Mouse (Mus musculus) hindbrain, embryonic 10.5 days (tissue): ENCODE measurements around the gene Serpinf1. TPM values are rescaled to one million over a fixed set of nuclear protein-coding genes. Genes with fewer than 3 reads are reported as not detected.

Experiments used
- DNase-seq: peaks from one replicate; pipeline ENCODE4 v3.0.0-alpha.2; 2017; ENCODE audit warnings: low spot score
- H3K27ac ChIP-seq: fragments of 300-500 bp; sonication (generic); 2 replicates; pipeline ENCODE4 v1.5.1; 2016; ENCODE audit warnings: mild to moderate bottlenecking, moderate library complexity
- H3K27me3 ChIP-seq: fragments of 300-500 bp; sonication (generic); 2 replicates; pipeline ENCODE4 v1.6.1; 2016; ENCODE audit warnings: mild to moderate bottlenecking; ENCODE audit not compliant: poor library complexity, insufficient read depth, severe bottlenecking
- H3K36me3 ChIP-seq: fragments of 300-500 bp; sonication (generic); 2 replicates; pipeline ENCODE4 v1.6.1; 2016; ENCODE audit warnings: mild to moderate bottlenecking, moderate library complexity
- H3K4me1 ChIP-seq: fragments of 300-500 bp; sonication (generic); replicated peaks from 2 replicates; pipeline ENCODE4 v1.6.1; 2016; ENCODE audit warnings: mild to moderate bottlenecking
- H3K4me3 ChIP-seq: fragments of 300-500 bp; sonication (generic); 2 replicates; pipeline ENCODE4 v1.5.1; 2016; ENCODE audit warnings: mild to moderate bottlenecking, moderate library complexity
- H3K9me3 ChIP-seq: fragments of 300-500 bp; sonication (generic); 2 replicates; pipeline ENCODE4 v1.6.1; 2016; ENCODE audit warnings: mild to moderate bottlenecking, moderate library complexity
- WGBS: fragments of 180-500 bp; shearing (Covaris S2); methylation state at CpG from one replicate; pipeline ENCODE4 v1.1.7; 2016; 5-methylcytosine and 5-hydroxymethylcytosine counted together
- polyA plus RNA-seq: library from polyadenylated mRNA; unstranded; fragments of >200 nt; fragmentation: Nextera tagmentation; extraction: Ambion mirVana; gene quantifications from 2 replicates; pipeline ENCODE4 v1.2.1, GENCODE M21; 2016

The Serpinf1 gene
- polyA plus RNA-seq, 1 experiment from 2014 or later, result 95.3 TPM

DNA sequence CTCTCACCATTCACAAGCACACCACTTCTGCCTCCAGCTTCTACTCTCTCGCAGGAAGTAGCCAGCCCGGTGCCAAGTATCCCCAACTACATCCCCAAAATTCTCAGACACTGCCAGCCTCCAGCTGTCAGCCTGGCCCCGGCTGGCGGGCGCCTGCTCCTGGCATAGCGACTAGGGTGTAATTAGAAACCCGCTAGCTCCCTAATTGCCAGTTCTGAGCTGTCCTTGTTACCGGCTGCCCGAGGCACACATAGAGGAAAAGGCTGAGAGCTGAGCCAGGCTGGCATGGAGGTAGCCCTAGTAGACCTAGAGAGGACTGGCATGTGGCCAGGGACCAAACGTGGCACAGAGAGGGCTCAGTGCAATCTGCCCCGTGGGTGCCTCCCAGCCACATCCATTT lies 8.8 kb upstream of the Serpinf1 start:
- Histone ChIP-seq H3K9me3 (peaks cover 9% of the 10 kb centered on the region; the same call in 1 of the 2 replicates), H3K4me3 (no peak overlapping the region), H3K36me3 (no peaks in the 10 kb centered on the region), H3K4me1 (no peaks in the 10 kb centered on the region), H3K27ac (no peak overlapping the region), H3K27me3 (no peaks in the 10 kb centered on the region)
- DNase-seq, result no peak
- WGBS, result 90% methylated on average over 11 of the region's 11 CpGs

DNA sequence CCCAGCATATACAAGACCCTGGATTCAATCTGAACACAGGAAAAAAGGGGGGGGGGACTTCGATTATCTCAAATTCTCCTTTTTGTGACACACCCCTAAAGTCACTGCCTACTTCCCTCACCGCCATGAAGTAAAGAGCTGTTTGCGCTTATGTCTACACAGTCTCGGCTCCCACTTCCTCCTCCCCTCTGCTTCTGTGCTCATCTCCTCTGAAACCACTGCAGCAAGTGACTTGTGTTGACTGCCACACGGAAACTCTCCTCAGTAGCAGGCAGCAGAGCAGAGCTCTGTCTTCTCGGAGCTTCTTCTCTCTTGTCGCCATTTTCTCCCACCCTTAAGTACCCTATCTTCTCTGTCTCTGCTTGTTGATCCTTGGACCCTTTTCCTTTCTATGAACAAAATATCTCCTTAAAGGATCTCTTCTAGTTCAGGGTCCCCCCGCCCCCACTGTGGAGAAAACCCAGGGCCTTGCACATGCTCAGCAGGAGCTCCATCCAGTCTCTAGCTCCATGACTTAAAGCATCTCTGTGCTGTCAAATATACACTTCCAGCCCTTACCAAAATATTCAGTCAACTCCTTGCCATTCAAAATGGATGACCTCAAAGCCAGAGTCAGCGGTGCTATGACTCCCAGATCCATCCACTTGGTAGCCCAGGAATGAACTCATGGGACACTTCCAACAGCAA lies 6.7 kb upstream of the Serpinf1 start:
- WGBS, result 87% methylated on average over 9 of the region's 9 CpGs
- DNase-seq, result no peak
- Histone ChIP-seq H3K4me1 (no peaks in the 10 kb centered on the region), H3K27ac (no peak overlapping the region), H3K9me3 (peaks cover 5% of the 10 kb centered on the region; the same call in 1 of the 2 replicates), H3K36me3 (no peaks in the 10 kb centered on the region), H3K27me3 (no peaks in the 10 kb centered on the region), H3K4me3 (no peak overlapping the region)

DNA sequence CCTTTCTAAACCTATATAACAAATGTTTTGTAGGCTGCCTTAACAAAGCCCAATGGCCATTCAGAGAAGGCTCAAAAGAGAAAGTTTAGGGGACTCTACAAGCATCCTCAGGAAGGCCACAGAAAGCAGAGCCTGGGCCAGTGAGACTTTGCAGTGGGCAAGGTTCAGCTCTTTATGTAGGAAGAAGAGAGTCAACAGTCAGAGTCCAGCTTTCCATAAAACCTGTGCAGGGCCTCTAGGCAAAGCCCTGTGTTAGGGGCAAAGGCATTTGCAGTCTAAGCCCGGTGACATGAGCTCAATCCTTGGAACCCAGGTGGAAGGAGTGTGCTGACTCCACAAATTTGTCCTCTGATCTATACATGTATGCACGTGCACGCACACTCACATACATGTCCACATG lies 2.0 kb upstream of the Serpinf1 start:
- 87% methylated on average over 3 of the region's 3 CpGs for WGBS
- no peak overlapping the region for H3K27ac ChIP-seq
- H3K4me1 ChIP-seq, result peaks cover 32% of the 10 kb centered on the region
- no peaks in the 10 kb centered on the region for H3K9me3 ChIP-seq
- no peaks in the 10 kb centered on the region for H3K27me3 ChIP-seq
- H3K4me3 ChIP-seq, result no peak overlapping the region
- no peak for DNase-seq
- no peaks in the 10 kb centered on the region for H3K36me3 ChIP-seq

DNA sequence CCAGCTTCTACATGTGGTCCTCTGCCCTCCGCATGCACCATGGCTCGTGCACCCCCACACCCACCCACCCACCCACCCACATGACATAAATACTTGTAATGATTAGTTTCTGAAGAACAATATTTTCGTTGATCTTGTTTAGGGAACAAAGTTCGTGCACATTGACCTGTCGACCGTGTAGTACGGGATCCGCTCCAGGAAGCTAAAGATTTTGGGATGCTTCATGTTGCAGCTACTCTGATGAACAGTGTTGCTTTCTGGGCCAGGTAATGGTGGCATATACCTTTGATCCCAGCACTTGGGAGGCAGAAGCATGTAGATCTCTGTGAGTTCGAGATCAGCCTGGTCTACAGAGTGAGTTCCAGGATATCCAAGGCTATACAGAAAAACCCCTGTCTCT lies 1.5 kb upstream of the Serpinf1 start:
- DNase-seq, result no peak
- no peaks in the 10 kb centered on the region for H3K27me3 ChIP-seq
- no peak overlapping the region for H3K27ac ChIP-seq
- peaks cover 32% of the 10 kb centered on the region for H3K4me1 ChIP-seq
- 88% methylated on average over 9 of the region's 9 CpGs for WGBS
- H3K36me3 ChIP-seq, result no peaks in the 10 kb centered on the region
- no peak overlapping the region for H3K4me3 ChIP-seq
- no peaks in the 10 kb centered on the region for H3K9me3 ChIP-seq

DNA sequence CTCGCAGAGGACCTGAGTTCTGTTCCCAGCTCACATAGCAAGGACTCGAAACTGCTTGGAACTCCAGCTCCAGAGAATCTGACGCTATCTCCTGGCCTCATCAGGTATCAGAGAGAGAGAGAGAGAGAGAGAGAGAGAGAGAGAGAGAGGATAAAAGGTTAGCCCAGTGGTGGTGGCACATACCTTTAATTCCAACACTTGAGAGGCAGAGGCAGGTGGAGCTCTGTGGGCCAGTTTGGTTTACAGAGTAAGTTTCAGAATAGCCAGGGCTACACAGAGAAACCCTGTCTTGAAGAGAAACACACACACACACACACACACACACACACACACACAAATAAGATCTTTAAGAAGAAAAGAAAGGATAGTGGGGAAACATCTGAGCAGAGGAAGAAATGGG lies 590 bp upstream of the Serpinf1 start:
- WGBS, result 92% methylated on average over 3 of the region's 3 CpGs
- Histone ChIP-seq H3K36me3 (no peaks in the 10 kb centered on the region), H3K4me1 (peaks cover 32% of the 10 kb centered on the region), H3K9me3 (no peaks in the 10 kb centered on the region), H3K27me3 (no peaks in the 10 kb centered on the region), H3K27ac (peak overlapping the region; percentile 83), H3K4me3 (no peak overlapping the region)
- DNase-seq, result no peak

DNA sequence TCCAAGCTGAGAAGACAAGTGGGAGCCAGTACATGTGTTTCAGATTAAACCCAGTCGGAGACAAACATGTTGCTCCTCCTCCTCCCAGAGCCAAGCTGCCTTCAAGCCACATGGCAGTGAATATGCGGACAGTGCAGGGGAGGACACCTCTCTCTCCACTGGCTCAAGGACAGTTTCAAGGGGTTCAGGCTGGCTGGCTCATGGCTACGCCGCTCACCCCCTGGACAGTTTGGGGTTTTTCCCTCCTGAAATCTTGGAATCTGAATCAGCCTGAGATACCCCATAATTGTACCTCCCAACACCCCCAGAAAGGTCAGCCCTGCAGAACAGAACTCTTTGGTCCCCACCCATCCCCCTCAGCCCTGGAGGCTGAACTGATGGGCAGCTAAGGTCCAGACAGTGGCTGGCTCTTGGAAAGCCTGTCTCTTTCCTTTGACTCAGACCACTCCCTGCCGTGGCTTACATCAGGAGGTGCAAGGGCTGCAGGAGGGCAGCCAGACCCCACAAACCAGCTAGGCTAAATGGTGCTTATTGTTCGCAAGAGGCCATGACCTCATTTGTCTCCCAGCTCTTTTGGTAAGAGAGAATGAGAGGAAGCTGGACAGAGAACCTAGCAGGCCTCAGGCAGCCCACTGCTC lies 1.0 kb downstream of the Serpinf1 start:
- H3K4me3 ChIP-seq, result peak overlapping the region; percentile 46
- WGBS, result 37% methylated on average over 6 of the region's 6 CpGs
- DNase-seq, result peak; percentile 49
- H3K27me3 ChIP-seq, result no peaks in the 10 kb centered on the region
- peaks cover 32% of the 10 kb centered on the region for H3K4me1 ChIP-seq
- H3K36me3 ChIP-seq, result no peaks in the 10 kb centered on the region
- no peaks in the 10 kb centered on the region for H3K9me3 ChIP-seq
- H3K27ac ChIP-seq, result peak overlapping the region; percentile 83

DNA sequence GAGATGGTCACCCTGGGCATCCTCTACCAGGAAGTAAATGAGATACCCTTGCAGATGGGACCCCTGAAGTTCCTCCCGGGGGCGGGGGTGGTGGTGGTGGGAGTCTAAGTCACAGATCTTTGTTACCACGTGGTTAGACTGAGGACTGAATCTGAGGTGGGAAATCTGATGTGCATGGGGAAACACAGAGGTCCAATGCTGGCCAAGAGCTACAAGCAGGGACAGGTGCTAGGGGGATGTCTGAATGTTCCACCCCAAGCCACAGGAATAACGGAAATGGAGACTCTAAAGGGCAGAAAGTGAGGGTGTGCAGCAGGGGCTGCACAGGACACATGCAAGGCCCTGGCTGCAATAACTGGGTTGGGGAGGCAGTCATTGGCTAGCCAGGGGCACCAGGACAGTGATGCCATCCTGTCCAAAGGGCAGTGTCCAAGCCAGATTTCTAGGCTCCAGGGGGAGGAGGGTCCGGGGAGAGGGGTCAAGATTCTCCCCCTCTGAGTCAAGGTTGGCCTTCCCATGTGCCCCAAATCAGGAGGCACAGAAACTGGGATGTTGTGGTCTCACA lies 1.6 kb downstream of the Serpinf1 start:
- H3K27me3 ChIP-seq, result no peaks in the 10 kb centered on the region
- no peak for DNase-seq
- 57% methylated on average over 5 of the region's 5 CpGs for WGBS
- peaks cover 32% of the 10 kb centered on the region for H3K4me1 ChIP-seq
- H3K27ac ChIP-seq, result peak overlapping the region; percentile 83
- H3K4me3 ChIP-seq, result peak overlapping the region; percentile 46; the same call in 1 of the 2 replicates
- no peaks in the 10 kb centered on the region for H3K9me3 ChIP-seq
- H3K36me3 ChIP-seq, result peaks cover 4% of the 10 kb centered on the region; the same call in 1 of the 2 replicates

DNA sequence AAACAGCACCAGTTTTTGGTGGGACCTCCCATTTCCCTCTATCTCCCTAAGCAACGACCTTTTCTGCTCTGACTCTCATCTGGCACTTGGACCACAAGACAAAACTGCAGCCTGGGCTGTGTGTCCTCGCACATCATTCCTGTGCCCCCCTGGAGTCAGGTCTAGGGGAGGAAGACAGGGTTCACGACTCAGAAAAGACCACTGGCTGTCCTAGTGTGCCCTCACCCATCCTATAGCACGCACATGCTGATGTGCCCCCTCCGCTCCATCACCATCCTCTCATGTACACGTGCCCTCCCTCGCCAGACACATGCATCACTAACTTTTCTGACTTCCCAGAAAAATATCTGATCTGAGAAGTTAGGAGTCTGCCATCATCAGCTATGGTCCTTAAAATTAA lies 2.5 kb downstream of the Serpinf1 start:
- Histone ChIP-seq H3K27me3 (no peaks in the 10 kb centered on the region), H3K4me3 (no peak overlapping the region), H3K4me1 (peaks cover 37% of the 10 kb centered on the region), H3K36me3 (peaks cover 5% of the 10 kb centered on the region; the same call in 1 of the 2 replicates), H3K27ac (no peak overlapping the region; the same call in 1 of the 2 replicates), H3K9me3 (no peaks in the 10 kb centered on the region)
- no peak for DNase-seq
- WGBS, result 81% methylated on average over 7 of the region's 7 CpGs

DNA sequence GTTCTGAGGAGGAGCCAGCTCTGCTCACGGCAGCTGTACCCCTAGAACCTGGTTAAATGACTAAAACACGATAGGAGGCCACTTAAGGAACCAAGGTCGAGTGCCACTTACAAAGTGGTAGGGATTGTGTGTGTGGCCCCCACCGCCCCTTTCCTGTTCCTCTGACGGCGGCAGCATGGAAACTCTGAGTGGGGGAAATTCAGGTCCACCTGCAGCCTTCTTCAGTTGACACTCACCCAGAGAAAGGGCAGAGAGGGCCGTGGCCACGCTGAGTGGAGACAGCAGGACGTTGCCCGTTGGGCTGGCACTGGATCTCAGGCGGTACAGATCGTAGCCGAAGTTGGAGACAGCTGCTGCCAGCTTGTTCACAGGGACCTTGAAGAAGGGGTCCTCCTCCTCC lies 6.5 kb downstream of the Serpinf1 start:
- Histone ChIP-seq H3K4me1 (peaks cover 18% of the 10 kb centered on the region), H3K9me3 (no peaks in the 10 kb centered on the region), H3K27me3 (no peaks in the 10 kb centered on the region), H3K27ac (no peak overlapping the region), H3K36me3 (peaks cover 12% of the 10 kb centered on the region; the same call in 1 of the 2 replicates), H3K4me3 (no peak overlapping the region)
- DNase-seq, result no peak
- 94% methylated on average over 13 of the region's 13 CpGs for WGBS

DNA sequence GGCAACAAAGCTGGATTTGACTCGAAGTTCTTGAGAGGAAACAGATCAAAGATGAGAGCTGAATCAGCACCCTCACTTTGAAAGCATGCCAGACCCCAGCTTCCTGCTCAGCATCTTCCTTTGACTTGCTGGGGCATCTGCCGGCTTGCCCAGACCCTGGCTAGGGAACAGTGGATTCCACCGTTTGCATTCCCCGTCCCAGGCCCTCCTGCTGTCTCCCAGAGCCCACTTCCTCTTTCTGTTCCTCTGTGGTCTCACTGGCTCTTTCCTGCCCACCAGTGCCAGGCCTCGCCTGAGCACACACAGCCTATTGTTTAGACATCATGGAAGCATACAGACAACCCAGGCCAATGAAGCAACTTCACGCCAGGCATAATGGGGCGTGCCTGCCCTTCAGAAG lies 7.4 kb downstream of the Serpinf1 start:
- H3K27ac ChIP-seq, result 0 out of 2 replicates have a peak overlapping the region, but pooled peaks have one; percentile 19
- WGBS, result 60% methylated on average over 7 of the region's 7 CpGs

DNA sequence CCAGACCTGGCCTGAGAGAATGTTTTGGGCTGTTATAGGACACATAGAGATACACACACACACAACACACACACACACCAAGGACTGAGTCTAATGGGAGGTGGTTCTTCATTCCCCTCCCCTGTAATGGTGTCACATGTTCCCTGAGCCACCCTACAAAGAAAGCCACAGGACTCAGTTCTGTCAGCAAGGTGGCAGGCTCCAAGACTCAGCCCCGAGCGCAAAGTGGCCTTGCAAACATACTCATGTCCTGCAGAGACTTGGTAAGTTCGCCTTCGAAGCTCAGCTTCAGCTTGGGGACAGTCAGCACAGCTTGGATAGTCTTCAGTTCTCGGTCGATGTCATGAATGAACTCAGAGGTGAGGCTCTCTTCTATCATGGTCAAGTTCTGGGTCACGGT lies 11.9 kb downstream of the Serpinf1 start:
- Histone ChIP-seq H3K9me3 (no peaks in the 10 kb centered on the region), H3K4me3 (no peak overlapping the region), H3K4me1 (peaks cover 8% of the 10 kb centered on the region; the same call in 1 of the 2 replicates), H3K36me3 (peaks cover 26% of the 10 kb centered on the region), H3K27ac (no peak overlapping the region), H3K27me3 (no peaks in the 10 kb centered on the region)
- no peak for DNase-seq
- WGBS, result 95% methylated on average over 7 of the region's 7 CpGs

More for the DNA sequence above, 7.4 kb downstream of the Serpinf1 start:
- H3K27me3 ChIP-seq, result no peaks in the 10 kb centered on the region
- H3K4me1 ChIP-seq, result peaks cover 9% of the 10 kb centered on the region
- no peak overlapping the region for H3K4me3 ChIP-seq
- no peaks in the 10 kb centered on the region for H3K9me3 ChIP-seq
- peaks cover 19% of the 10 kb centered on the region for H3K36me3 ChIP-seq
- DNase-seq, result no peak

DNA sequence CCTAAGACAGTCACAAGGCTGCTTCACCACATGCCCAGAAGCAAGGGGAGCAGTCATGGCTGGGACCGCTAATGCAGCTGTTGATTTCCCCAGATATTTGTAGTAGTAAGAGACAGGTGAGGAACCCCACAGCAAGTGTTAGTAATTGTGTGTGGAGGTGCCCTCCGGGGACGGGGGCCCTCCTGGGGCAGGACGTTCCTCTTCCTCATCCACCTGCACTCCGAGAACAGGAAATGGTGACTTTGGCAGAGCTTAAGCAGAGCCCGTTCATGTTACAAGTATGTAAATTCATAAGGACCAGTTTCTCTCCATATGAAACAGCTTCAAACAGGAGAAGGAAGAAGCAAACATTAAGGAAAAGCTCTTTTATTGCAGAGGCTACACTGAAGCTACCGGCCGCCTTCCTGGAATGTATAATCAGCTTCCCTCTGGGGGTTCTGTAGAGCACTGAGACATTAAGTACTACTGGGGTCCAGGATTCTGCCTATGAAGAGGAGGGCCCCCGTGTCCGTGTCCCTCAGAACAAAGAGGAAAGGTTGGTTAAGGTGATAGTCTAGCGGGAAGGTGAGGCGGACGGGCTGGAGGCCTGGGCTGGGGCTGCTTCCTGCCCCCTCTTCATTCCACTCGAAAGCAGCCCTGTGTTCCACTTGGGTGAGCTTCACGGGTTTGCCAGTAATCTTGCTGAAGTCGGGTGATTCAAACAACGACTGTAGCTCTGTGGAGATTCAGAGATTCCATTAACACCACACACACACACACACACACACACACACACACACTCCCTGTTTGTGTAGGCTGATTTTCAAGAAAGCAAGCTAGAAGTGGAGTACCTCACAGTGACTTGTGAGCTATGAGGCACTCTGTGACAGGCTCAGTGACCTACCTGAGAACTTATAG lies 12.6 kb downstream of the Serpinf1 start:
- Histone ChIP-seq H3K36me3 (peaks cover 26% of the 10 kb centered on the region), H3K9me3 (no peaks in the 10 kb centered on the region), H3K27me3 (no peaks in the 10 kb centered on the region), H3K4me3 (no peak overlapping the region), H3K27ac (no peak overlapping the region), H3K4me1 (peaks cover 1% of the 10 kb centered on the region; the same call in 1 of the 2 replicates)
- no peak for DNase-seq
- 83% methylated on average over 17 of the region's 17 CpGs for WGBS
